Mouse (Mus musculus): ENCODE results near the gene 9430038I01Rik. TPM values are rescaled to one million over a fixed set of nuclear protein-coding genes. Genes with fewer than 3 reads are reported as not detected.

The 9430038I01Rik gene
- polyA plus RNA-seq, 1 experiment from 2014 or later = 29.4 TPM

GRCm38 (mm10) chr7:137387863-137388262 lies 22.7 kb downstream of the 9430038I01Rik start:
- H3K4me2 ChIP-seq (replicated peaks; ENCODE audit: low read depth, low read length) = no peak overlapping the region

GRCm38 (mm10) chr7:137374996-137375395 lies 35.6 kb downstream of the 9430038I01Rik start:
- H3K4me2 ChIP-seq (replicated peaks; ENCODE audit: low read depth, low read length) = no peak overlapping the region

More at GRCm38 (mm10) chr7:137387863-137388262, 22.7 kb downstream of the 9430038I01Rik start:
- Histone ChIP-seq H3K27me3 (ENCODE audit: control insufficient read depth, insufficient read depth, low read length) (no peaks in the 10 kb centered on the region), H3K4me3 (ENCODE audit: low read length) (no peak overlapping the region), H3K9ac (ENCODE audit: low read depth, low read length) (no peak overlapping the region), H3K9me3 (ENCODE audit: control insufficient read depth, low read length) (no peaks in the 10 kb centered on the region), H3K27ac (ENCODE audit: low read depth, low read length) (no peak overlapping the region), H3K36me3 (ENCODE audit: control insufficient read depth, insufficient read depth, low read length) (no peaks in the 10 kb centered on the region), H3K4me1 (ENCODE audit: control insufficient read depth, insufficient read depth, low read length) (no peaks in the 10 kb centered on the region)
- 73% methylated on average over 5 of the region's 5 CpGs for WGBS
- ATAC-seq (ENCODE audit: low FRiP score, low TSS enrichment) = no peak

GRCm38 (mm10) chr7:137371770-137372169 lies 38.8 kb downstream of the 9430038I01Rik start:
- Histone ChIP-seq H3K27me3 (ENCODE audit: control insufficient read depth, insufficient read depth, low read length) (no peaks in the 10 kb centered on the region), H3K4me2 (replicated peaks; ENCODE audit: low read depth, low read length) (no peak overlapping the region), H3K4me1 (ENCODE audit: control insufficient read depth, insufficient read depth, low read length) (no peaks in the 10 kb centered on the region), H3K36me3 (ENCODE audit: control insufficient read depth, insufficient read depth, low read length) (no peaks in the 10 kb centered on the region; the same call in 1 of the 2 replicates), H3K9ac (ENCODE audit: low read depth, low read length) (no peak overlapping the region), H3K9me3 (ENCODE audit: control insufficient read depth, low read length) (no peaks in the 10 kb centered on the region), H3K4me3 (ENCODE audit: low read length) (no peak overlapping the region), H3K27ac (ENCODE audit: low read depth, low read length) (no peak overlapping the region)
- 69% methylated on average over 4 of the region's 4 CpGs for WGBS
- ATAC-seq (ENCODE audit: low FRiP score, low TSS enrichment) = no peak

More at GRCm38 (mm10) chr7:137374996-137375395, 35.6 kb downstream of the 9430038I01Rik start:
- H3K9ac ChIP-seq (ENCODE audit: low read depth, low read length) = no peak overlapping the region
- H3K4me1 ChIP-seq (ENCODE audit: control insufficient read depth, insufficient read depth, low read length) = no peaks in the 10 kb centered on the region
- 93% methylated on average over 7 of the region's 7 CpGs for WGBS
- no peaks in the 10 kb centered on the region for H3K9me3 ChIP-seq (ENCODE audit: control insufficient read depth, low read length)
- H3K36me3 ChIP-seq (ENCODE audit: control insufficient read depth, insufficient read depth, low read length) = no peaks in the 10 kb centered on the region; the same call in 1 of the 2 replicates
- H3K27ac ChIP-seq (ENCODE audit: low read depth, low read length) = no peak overlapping the region
- no peak for ATAC-seq (ENCODE audit: low FRiP score, low TSS enrichment)
- H3K27me3 ChIP-seq (ENCODE audit: control insufficient read depth, insufficient read depth, low read length) = no peaks in the 10 kb centered on the region
- no peak overlapping the region for H3K4me3 ChIP-seq (ENCODE audit: low read length)

- no peaks in the 10 kb centered on the region for H3K27me3 ChIP-seq (ENCODE audit: control insufficient read depth, insufficient read depth, low read length)
- ATAC-seq (ENCODE audit: low FRiP score, low TSS enrichment) = no peak
These were observed 40.4 kb downstream of the 9430038I01Rik start for GRCm38 (mm10) chr7:137370175-137370574.

GRCm38 (mm10) chr7:137366736-137367135 lies 43.8 kb downstream of the 9430038I01Rik start:
- WGBS = 71% methylated on average over 4 of the region's 4 CpGs
- H3K36me3 ChIP-seq (ENCODE audit: control insufficient read depth, insufficient read depth, low read length) = no peaks in the 10 kb centered on the region
- H3K27me3 ChIP-seq (ENCODE audit: control insufficient read depth, insufficient read depth, low read length) = no peaks in the 10 kb centered on the region
- ATAC-seq (ENCODE audit: low FRiP score, low TSS enrichment) = no peak
- H3K27ac ChIP-seq (ENCODE audit: low read depth, low read length) = no peak overlapping the region
- H3K4me2 ChIP-seq (replicated peaks; ENCODE audit: low read depth, low read length) = no peak overlapping the region
- H3K9me3 ChIP-seq (ENCODE audit: control insufficient read depth, low read length) = no peaks in the 10 kb centered on the region
- H3K4me1 ChIP-seq (ENCODE audit: control insufficient read depth, insufficient read depth, low read length) = no peaks in the 10 kb centered on the region
- H3K4me3 ChIP-seq (ENCODE audit: low read length) = no peak overlapping the region
- H3K9ac ChIP-seq (ENCODE audit: low read depth, low read length) = no peak overlapping the region

More at GRCm38 (mm10) chr7:137370175-137370574, 40.4 kb downstream of the 9430038I01Rik start:
- Histone ChIP-seq H3K36me3 (ENCODE audit: control insufficient read depth, insufficient read depth, low read length) (no peaks in the 10 kb centered on the region; the same call in 1 of the 2 replicates), H3K4me1 (ENCODE audit: control insufficient read depth, insufficient read depth, low read length) (no peaks in the 10 kb centered on the region), H3K9me3 (ENCODE audit: control insufficient read depth, low read length) (no peaks in the 10 kb centered on the region), H3K4me3 (ENCODE audit: low read length) (no peak overlapping the region), H3K4me2 (replicated peaks; ENCODE audit: low read depth, low read length) (no peak overlapping the region), H3K9ac (ENCODE audit: low read depth, low read length) (no peak overlapping the region), H3K27ac (ENCODE audit: low read depth, low read length) (no peak overlapping the region)
- WGBS = 84% methylated on average over 2 of the region's 2 CpGs

- 94% methylated on average over 8 of the region's 8 CpGs for WGBS
- Histone ChIP-seq H3K9me3 (ENCODE audit: control insufficient read depth, low read length) (no peaks in the 10 kb centered on the region), H3K27ac (ENCODE audit: low read depth, low read length) (no peak overlapping the region), H3K4me2 (replicated peaks; ENCODE audit: low read depth, low read length) (no peak overlapping the region), H3K9ac (ENCODE audit: low read depth, low read length) (no peak overlapping the region), H3K27me3 (ENCODE audit: control insufficient read depth, insufficient read depth, low read length) (no peaks in the 10 kb centered on the region), H3K4me1 (ENCODE audit: control insufficient read depth, insufficient read depth, low read length) (no peaks in the 10 kb centered on the region), H3K4me3 (ENCODE audit: low read length) (no peak overlapping the region), H3K36me3 (ENCODE audit: control insufficient read depth, insufficient read depth, low read length) (no peaks in the 10 kb centered on the region)
- no peak for ATAC-seq (ENCODE audit: low FRiP score, low TSS enrichment)
These were observed 45.5 kb downstream of the 9430038I01Rik start for GRCm38 (mm10) chr7:137365056-137365455.

GRCm38 (mm10) chr7:137364571-137364970 lies 46.0 kb downstream of the 9430038I01Rik start:
- Histone ChIP-seq H3K4me3 (ENCODE audit: low read length) (no peak overlapping the region), H3K36me3 (ENCODE audit: control insufficient read depth, insufficient read depth, low read length) (no peaks in the 10 kb centered on the region), H3K27ac (ENCODE audit: low read depth, low read length) (no peak overlapping the region), H3K27me3 (ENCODE audit: control insufficient read depth, insufficient read depth, low read length) (no peaks in the 10 kb centered on the region), H3K9me3 (ENCODE audit: control insufficient read depth, low read length) (no peaks in the 10 kb centered on the region), H3K4me2 (replicated peaks; ENCODE audit: low read depth, low read length) (no peak overlapping the region), H3K9ac (ENCODE audit: low read depth, low read length) (no peak overlapping the region), H3K4me1 (ENCODE audit: control insufficient read depth, insufficient read depth, low read length) (no peaks in the 10 kb centered on the region)
- ATAC-seq (ENCODE audit: low FRiP score, low TSS enrichment) = no peak
- 86% methylated on average over 7 of the region's 7 CpGs for WGBS

GRCm38 (mm10) chr7:137346860-137347259 lies 63.7 kb downstream of the 9430038I01Rik start:
- H3K4me2 ChIP-seq (replicated peaks; ENCODE audit: low read depth, low read length) = no peak overlapping the region
- 78% methylated on average over 7 of the region's 7 CpGs for WGBS
- H3K27me3 ChIP-seq (ENCODE audit: control insufficient read depth, insufficient read depth, low read length) = no peaks in the 10 kb centered on the region
- H3K4me1 ChIP-seq (ENCODE audit: control insufficient read depth, insufficient read depth, low read length) = no peaks in the 10 kb centered on the region
- no peaks in the 10 kb centered on the region for H3K36me3 ChIP-seq (ENCODE audit: control insufficient read depth, insufficient read depth, low read length)
- H3K9me3 ChIP-seq (ENCODE audit: control insufficient read depth, low read length) = no peaks in the 10 kb centered on the region
- H3K27ac ChIP-seq (ENCODE audit: low read depth, low read length) = no peak overlapping the region
- no peak for ATAC-seq (ENCODE audit: low FRiP score, low TSS enrichment)
- H3K9ac ChIP-seq (ENCODE audit: low read depth, low read length) = no peak overlapping the region
- H3K4me3 ChIP-seq (ENCODE audit: low read length) = no peak overlapping the region

GRCm38 (mm10) chr7:137346068-137346467 lies 64.5 kb downstream of the 9430038I01Rik start:
- Histone ChIP-seq H3K4me3 (ENCODE audit: low read length) (no peak overlapping the region), H3K9ac (ENCODE audit: low read depth, low read length) (no peak overlapping the region), H3K27me3 (ENCODE audit: control insufficient read depth, insufficient read depth, low read length) (no peaks in the 10 kb centered on the region), H3K4me2 (replicated peaks; ENCODE audit: low read depth, low read length) (no peak overlapping the region), H3K9me3 (ENCODE audit: control insufficient read depth, low read length) (no peaks in the 10 kb centered on the region), H3K4me1 (ENCODE audit: control insufficient read depth, insufficient read depth, low read length) (no peaks in the 10 kb centered on the region), H3K36me3 (ENCODE audit: control insufficient read depth, insufficient read depth, low read length) (no peaks in the 10 kb centered on the region), H3K27ac (ENCODE audit: low read depth, low read length) (no peak overlapping the region)
- WGBS = 84% methylated on average over 10 of the region's 10 CpGs
- no peak for ATAC-seq (ENCODE audit: low FRiP score, low TSS enrichment)
